Mouse (Mus musculus): ENCODE results near the gene Slc16a2. TPM values are rescaled to one million over a fixed set of nuclear protein-coding genes. Genes with fewer than 3 reads are reported as not detected.
"Not testable (repeated sequence)": the region's sequence is repeated elsewhere in the genome, so short reads cannot be mapped to it uniquely, and the experiment has no call there.

Gene Slc16a2
- polyA plus RNA-seq, 2 experiments from 2014 or later = not detected

- no peak for ATAC-seq
Observed at GRCm38 (mm10) chrX:103733091-103733490, 88.7 kb downstream of the Slc16a2 start.

- no peak for ATAC-seq
Observed at GRCm38 (mm10) chrX:103732033-103732703, 89.6 kb downstream of the Slc16a2 start.

- ATAC-seq = no peak
Observed at GRCm38 (mm10) chrX:103722437-103722836, 99.3 kb downstream of the Slc16a2 start.

GRCm38 (mm10) chrX:103719618-103720185, 102.1 kb downstream of the Slc16a2 start:
- ATAC-seq = no peak

GRCm38 (mm10) chrX:103712922-103713321, 108.9 kb downstream of the Slc16a2 start:
- ATAC-seq = no peak

- no peak for ATAC-seq
Observed at GRCm38 (mm10) chrX:103709671-103710070, 112.1 kb downstream of the Slc16a2 start.

GRCm38 (mm10) chrX:103708592-103708991, 113.2 kb downstream of the Slc16a2 start:
- no peak for ATAC-seq

GRCm38 (mm10) chrX:103704611-103705010, 117.2 kb downstream of the Slc16a2 start:
- no peak for ATAC-seq

GRCm38 (mm10) chrX:103704024-103704423, 117.8 kb downstream of the Slc16a2 start:
- ATAC-seq = no peak

GRCm38 (mm10) chrX:103697796-103698195, 124.0 kb downstream of the Slc16a2 start:
- no peak for ATAC-seq

- ATAC-seq = no peak
Observed at GRCm38 (mm10) chrX:103696081-103696519, 125.7 kb downstream of the Slc16a2 start.

- ATAC-seq = peak; percentile 91
Observed at GRCm38 (mm10) chrX:103695165-103695996, 126.4 kb downstream of the Slc16a2 start.

- ATAC-seq = peak; percentile 6
Observed at GRCm38 (mm10) chrX:103694787-103695164, 127.0 kb downstream of the Slc16a2 start.

GRCm38 (mm10) chrX:103694381-103694780, 127.4 kb downstream of the Slc16a2 start:
- no peak for ATAC-seq

- no peak for ATAC-seq
Observed at GRCm38 (mm10) chrX:103692916-103693315, 128.9 kb downstream of the Slc16a2 start.

- no peak for ATAC-seq
Observed at GRCm38 (mm10) chrX:103688551-103688950, 133.2 kb downstream of the Slc16a2 start.

- no peak for ATAC-seq
Observed at GRCm38 (mm10) chrX:103674674-103675073, 147.1 kb downstream of the Slc16a2 start.

- ATAC-seq = no peak
Observed at GRCm38 (mm10) chrX:103673761-103674160, 148.0 kb downstream of the Slc16a2 start.

GRCm38 (mm10) chrX:103670245-103670644, 151.5 kb downstream of the Slc16a2 start:
- no peak for ATAC-seq

- ATAC-seq = not testable (repeated sequence)
Observed at GRCm38 (mm10) chrX:103664445-103664844, 157.3 kb downstream of the Slc16a2 start.

GRCm38 (mm10) chrX:103658985-103659384, 162.8 kb downstream of the Slc16a2 start:
- ATAC-seq = no peak

GRCm38 (mm10) chrX:103653021-103653420, 168.8 kb downstream of the Slc16a2 start:
- no peak for ATAC-seq

GRCm38 (mm10) chrX:103652048-103652447, 169.7 kb downstream of the Slc16a2 start:
- ATAC-seq = no peak

Measured in CD4-positive, CD25-positive, alpha-beta regulatory T cell, adult 4 months (primary cell).